Mouse (Mus musculus): Measurements from ENCODE around the gene Dach2. TPM values are rescaled to one million over a fixed set of nuclear protein-coding genes. Genes with fewer than 3 reads are reported as not detected.
"Not testable (repeated sequence)": the region's sequence is repeated elsewhere in the genome, so short reads cannot be mapped to it uniquely, and the experiment has no call there.

Dach2 gene
- polyA plus RNA-seq (2014; fragmentation: Nextera tagmentation; extraction: Ambion mirVana) = 9.0 and 10.9 TPM in 2 replicates

DNA sequence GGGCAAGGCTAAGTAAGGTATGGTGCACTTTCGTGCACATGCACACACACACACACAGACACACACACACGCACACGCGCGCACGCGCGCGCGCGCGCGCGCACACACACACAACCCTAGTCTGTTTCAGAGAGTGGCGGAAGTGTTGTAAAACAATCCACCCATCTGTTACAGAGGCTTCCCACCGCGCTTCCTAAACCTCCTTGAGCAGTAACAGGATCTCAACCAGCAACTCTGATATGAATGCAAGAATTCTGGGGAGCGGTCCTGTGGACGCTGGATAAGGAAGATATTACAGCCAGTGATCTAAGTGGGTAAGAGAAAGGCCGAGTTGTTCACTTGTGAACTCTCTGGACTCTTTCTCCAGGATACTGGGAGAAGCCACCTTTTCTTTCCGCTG lies at the start of gene Dach2:
Gene Dach2, plus strand, starts transcription at position 107 of the 400 bp plus-strand sequence.
- ATAC-seq (ENCODE audit: low FRiP score, low TSS enrichment) = peak; percentile 39; the same call in 1 of the 2 replicates
- WGBS = 37% methylated on average over 21 of the region's 21 CpGs

DNA sequence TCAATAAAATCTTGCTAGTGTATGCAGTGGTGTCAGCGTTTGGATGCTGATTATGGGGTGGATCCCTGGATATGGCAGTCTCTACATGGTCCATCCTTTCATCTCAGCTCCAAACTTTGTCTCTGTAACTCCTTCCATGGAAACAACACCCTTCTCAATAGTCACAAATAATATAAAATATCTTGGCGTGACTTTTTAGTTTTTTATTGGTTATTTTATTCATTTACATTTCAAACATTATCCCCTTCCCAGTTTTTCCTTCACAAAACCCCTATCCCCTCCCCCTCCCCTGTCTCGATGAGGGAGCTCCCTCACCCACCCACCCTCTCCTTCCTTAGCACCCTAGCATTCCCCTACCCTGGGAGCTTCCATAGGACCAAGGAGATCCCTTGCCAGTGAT lies 44.9 kb upstream of the Dach2 start:
- not testable (repeated sequence) for H3K4me2 ChIP-seq (ENCODE audit: low read length); H3K36me3 ChIP-seq (ENCODE audit: control insufficient read depth, insufficient read depth, low read length); H3K4me1 ChIP-seq (ENCODE audit: control insufficient read depth, insufficient read depth, low read length); H3K27me3 ChIP-seq (ENCODE audit: control insufficient read depth, insufficient read depth, low read length); ATAC-seq (ENCODE audit: low FRiP score, low TSS enrichment); H3K27ac ChIP-seq (replicated peaks; ENCODE audit: low read depth, low read length); H3K9ac ChIP-seq (replicated peaks; ENCODE audit: low read length); H3K4me3 ChIP-seq (replicated peaks; ENCODE audit: low read depth, low read length); H3K9me3 ChIP-seq (ENCODE audit: control insufficient read depth, low read length)
- WGBS = 82% methylated on average over 2 of the region's 3 CpGs
- peak; percentile 23 for DNase-seq

More for the DNA sequence above, at the start of gene Dach2:
- H3K27ac ChIP-seq (replicated peaks; ENCODE audit: low read depth, low read length) = no peak within 1 kb of the TSS
- no peaks in the 10 kb centered on the region for H3K9me3 ChIP-seq (ENCODE audit: control insufficient read depth, low read length)
- no peaks in the 10 kb centered on the region for H3K27me3 ChIP-seq (ENCODE audit: control insufficient read depth, insufficient read depth, low read length)
- peak within 1 kb of the TSS; percentile 62 for H3K4me2 ChIP-seq (ENCODE audit: low read length)
- no peaks in the 10 kb centered on the region for H3K36me3 ChIP-seq (ENCODE audit: control insufficient read depth, insufficient read depth, low read length)
- H3K4me3 ChIP-seq (replicated peaks; ENCODE audit: low read depth, low read length) = peak within 1 kb of the TSS; percentile 43
- H3K9ac ChIP-seq (replicated peaks; ENCODE audit: low read length) = peak within 1 kb of the TSS; percentile 26; the same call in 1 of the 2 replicates
- DNase-seq = peak; percentile 51
- H3K4me1 ChIP-seq (ENCODE audit: control insufficient read depth, insufficient read depth, low read length) = no peaks in the 10 kb centered on the region

DNA sequence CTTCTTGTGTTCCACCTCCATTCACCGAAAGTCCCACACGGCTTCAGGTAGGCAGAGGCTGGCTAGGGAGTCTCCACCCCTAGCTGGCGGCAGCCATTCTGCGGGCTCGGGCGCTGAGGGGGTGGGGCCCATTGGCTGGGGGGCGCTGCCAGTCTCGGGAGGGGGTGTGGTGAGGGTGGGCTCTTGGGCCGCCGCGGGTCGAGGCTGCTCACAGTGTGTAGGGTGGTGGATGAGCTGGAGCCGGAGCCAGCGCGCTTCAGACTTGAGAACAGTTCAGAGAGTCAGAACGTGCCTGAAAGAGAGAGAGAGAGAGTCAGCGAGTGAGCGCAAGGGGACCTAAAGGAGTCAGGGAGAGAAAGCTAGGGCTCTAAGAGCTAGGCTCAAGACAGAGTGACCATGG lies 721 bp downstream of the Dach2 start:
- H3K9ac ChIP-seq (replicated peaks; ENCODE audit: low read length) = peak overlapping the region; percentile 26; the same call in 1 of the 2 replicates
- peak overlapping the region; percentile 43 for H3K4me3 ChIP-seq (replicated peaks; ENCODE audit: low read depth, low read length)

DNA sequence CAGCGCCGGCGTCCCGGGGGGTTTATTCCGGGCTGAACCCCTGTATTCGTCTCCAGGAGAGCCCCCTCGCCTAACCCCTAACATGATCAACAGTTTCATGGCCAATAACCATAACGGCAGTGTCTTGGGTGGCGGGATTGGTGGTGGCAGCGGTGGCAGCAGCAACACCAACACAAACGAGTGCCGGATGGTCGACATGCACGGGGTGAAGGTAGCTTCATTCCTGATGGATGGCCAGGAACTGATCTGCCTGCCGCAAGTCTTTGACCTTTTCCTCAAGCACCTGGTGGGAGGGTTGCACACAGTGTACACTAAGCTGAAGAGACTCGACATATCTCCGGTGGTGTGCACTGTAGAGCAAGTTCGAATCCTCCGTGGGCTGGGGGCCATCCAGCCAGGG lies 1.2 kb downstream of the Dach2 start:
- H3K4me1 ChIP-seq (ENCODE audit: control insufficient read depth, insufficient read depth, low read length) = no peaks in the 10 kb centered on the region
- peak; percentile 5 for DNase-seq
- H3K4me2 ChIP-seq (ENCODE audit: low read length) = peak overlapping the region; percentile 62
- H3K27me3 ChIP-seq (ENCODE audit: control insufficient read depth, insufficient read depth, low read length) = no peaks in the 10 kb centered on the region
- peak overlapping the region; percentile 26; the same call in 1 of the 2 replicates for H3K9ac ChIP-seq (replicated peaks; ENCODE audit: low read length)
- ATAC-seq (ENCODE audit: low FRiP score, low TSS enrichment) = no peak; the same call in 1 of the 2 replicates
- no peaks in the 10 kb centered on the region for H3K36me3 ChIP-seq (ENCODE audit: control insufficient read depth, insufficient read depth, low read length)
- no peaks in the 10 kb centered on the region for H3K9me3 ChIP-seq (ENCODE audit: control insufficient read depth, low read length)
- 19% methylated on average over 19 of the region's 19 CpGs for WGBS
- H3K27ac ChIP-seq (replicated peaks; ENCODE audit: low read depth, low read length) = no peak overlapping the region
- peak overlapping the region; percentile 43 for H3K4me3 ChIP-seq (replicated peaks; ENCODE audit: low read depth, low read length)

More for the DNA sequence above, 721 bp downstream of the Dach2 start:
- Histone ChIP-seq H3K27me3 (ENCODE audit: control insufficient read depth, insufficient read depth, low read length) (no peaks in the 10 kb centered on the region), H3K27ac (replicated peaks; ENCODE audit: low read depth, low read length) (no peak overlapping the region), H3K36me3 (ENCODE audit: control insufficient read depth, insufficient read depth, low read length) (no peaks in the 10 kb centered on the region), H3K4me1 (ENCODE audit: control insufficient read depth, insufficient read depth, low read length) (no peaks in the 10 kb centered on the region), H3K4me2 (ENCODE audit: low read length) (peak overlapping the region; percentile 62), H3K9me3 (ENCODE audit: control insufficient read depth, low read length) (no peaks in the 10 kb centered on the region)
- WGBS = 23% methylated on average over 18 of the region's 18 CpGs
- ATAC-seq (ENCODE audit: low FRiP score, low TSS enrichment) (peak; percentile 96), DNase-seq (peak; percentile 80)

DNA sequence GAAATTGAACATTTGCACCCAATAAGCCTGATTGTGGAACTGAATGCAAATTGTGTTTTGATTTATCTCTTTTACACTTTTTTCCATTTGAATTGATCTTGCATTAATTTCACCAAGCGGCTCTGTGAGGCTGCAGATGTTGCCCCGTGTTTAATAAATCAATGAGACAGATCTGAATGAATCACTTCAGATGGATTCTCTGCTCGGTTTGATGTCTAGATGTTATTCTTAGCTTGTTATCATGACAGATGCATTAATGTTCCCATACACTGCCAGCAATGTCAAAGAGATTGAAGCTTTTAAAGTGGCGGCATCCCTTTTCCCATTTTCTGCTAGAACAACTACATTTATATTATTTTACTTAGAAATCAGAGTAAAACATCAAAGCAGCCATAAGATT lies 7.0 kb downstream of the Dach2 start:
- Histone ChIP-seq H3K4me2 (ENCODE audit: low read length) (peak overlapping the region; percentile 21; the same call in 1 of the 2 replicates), H3K27me3 (ENCODE audit: control insufficient read depth, insufficient read depth, low read length) (no peaks in the 10 kb centered on the region), H3K9ac (replicated peaks; ENCODE audit: low read length) (no peak overlapping the region), H3K4me3 (replicated peaks; ENCODE audit: low read depth, low read length) (no peak overlapping the region), H3K4me1 (ENCODE audit: control insufficient read depth, insufficient read depth, low read length) (no peaks in the 10 kb centered on the region), H3K27ac (replicated peaks; ENCODE audit: low read depth, low read length) (no peak overlapping the region), H3K9me3 (ENCODE audit: control insufficient read depth, low read length) (no peaks in the 10 kb centered on the region), H3K36me3 (ENCODE audit: control insufficient read depth, insufficient read depth, low read length) (no peaks in the 10 kb centered on the region)
- peak; percentile 20 for DNase-seq
- WGBS = 34% methylated on average over 4 of the region's 4 CpGs
- ATAC-seq (ENCODE audit: low FRiP score, low TSS enrichment) = no peak

DNA sequence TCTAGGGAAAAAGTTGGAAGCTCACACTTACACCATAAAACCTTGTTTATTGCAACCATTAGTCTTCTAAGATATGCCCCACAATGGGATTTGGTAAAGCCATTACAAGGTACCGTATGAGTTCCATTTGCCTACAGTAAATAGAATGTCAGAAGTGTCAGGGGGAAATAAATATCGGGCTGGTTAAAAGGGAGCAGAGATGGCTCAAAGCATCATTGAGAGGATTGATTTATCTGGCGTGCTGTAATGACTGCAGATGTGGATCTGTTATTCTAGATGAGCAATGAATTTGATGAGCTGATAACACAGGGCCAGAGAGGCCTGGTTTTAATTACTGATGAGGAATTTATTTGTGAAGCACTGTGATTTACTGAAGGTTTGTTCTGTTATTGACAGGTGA lies 40.8 kb downstream of the Dach2 start:
- Histone ChIP-seq H3K4me3 (replicated peaks; ENCODE audit: low read depth, low read length) (no peak overlapping the region), H3K36me3 (ENCODE audit: control insufficient read depth, insufficient read depth, low read length) (no peaks in the 10 kb centered on the region), H3K27me3 (ENCODE audit: control insufficient read depth, insufficient read depth, low read length) (no peaks in the 10 kb centered on the region), H3K9ac (replicated peaks; ENCODE audit: low read length) (no peak overlapping the region), H3K27ac (replicated peaks; ENCODE audit: low read depth, low read length) (no peak overlapping the region), H3K9me3 (ENCODE audit: control insufficient read depth, low read length) (no peaks in the 10 kb centered on the region), H3K4me2 (ENCODE audit: low read length) (no peak overlapping the region), H3K4me1 (ENCODE audit: control insufficient read depth, insufficient read depth, low read length) (no peaks in the 10 kb centered on the region)
- ATAC-seq (ENCODE audit: low FRiP score, low TSS enrichment) = no peak
- WGBS = 74% methylated on average over 3 of the region's 3 CpGs
- peak; percentile 0 for DNase-seq

DNA sequence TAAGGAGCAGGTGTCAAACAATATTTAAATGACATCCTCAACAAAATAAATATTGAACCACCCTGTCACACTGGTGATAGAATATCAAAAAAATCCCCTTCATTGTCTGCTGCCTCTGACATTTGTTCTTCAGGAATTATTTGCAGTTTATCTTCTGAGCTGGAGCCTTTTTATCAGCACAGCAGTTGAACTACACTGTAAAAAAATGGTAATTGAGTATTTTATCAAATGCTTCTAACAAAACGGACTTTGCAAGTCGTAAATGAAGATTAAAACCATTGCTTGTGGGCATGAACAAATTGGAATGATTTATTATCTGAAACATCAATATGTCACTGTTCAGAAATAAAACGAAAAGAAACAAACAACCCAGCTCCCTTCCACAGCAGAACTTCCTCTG lies 97.1 kb downstream of the Dach2 start:
- Histone ChIP-seq H3K4me2 (ENCODE audit: low read length) (no peak overlapping the region), H3K4me3 (replicated peaks; ENCODE audit: low read depth, low read length) (no peak overlapping the region), H3K4me1 (ENCODE audit: control insufficient read depth, insufficient read depth, low read length) (no peaks in the 10 kb centered on the region), H3K9ac (replicated peaks; ENCODE audit: low read length) (no peak overlapping the region), H3K36me3 (ENCODE audit: control insufficient read depth, insufficient read depth, low read length) (no peaks in the 10 kb centered on the region), H3K27ac (replicated peaks; ENCODE audit: low read depth, low read length) (no peak overlapping the region), H3K27me3 (ENCODE audit: control insufficient read depth, insufficient read depth, low read length) (no peaks in the 10 kb centered on the region), H3K9me3 (ENCODE audit: control insufficient read depth, low read length) (no peaks in the 10 kb centered on the region)
- ATAC-seq (ENCODE audit: low FRiP score, low TSS enrichment) = no peak
- DNase-seq = no peak
- WGBS = 51% methylated on average over 3 of the region's 3 CpGs

DNA sequence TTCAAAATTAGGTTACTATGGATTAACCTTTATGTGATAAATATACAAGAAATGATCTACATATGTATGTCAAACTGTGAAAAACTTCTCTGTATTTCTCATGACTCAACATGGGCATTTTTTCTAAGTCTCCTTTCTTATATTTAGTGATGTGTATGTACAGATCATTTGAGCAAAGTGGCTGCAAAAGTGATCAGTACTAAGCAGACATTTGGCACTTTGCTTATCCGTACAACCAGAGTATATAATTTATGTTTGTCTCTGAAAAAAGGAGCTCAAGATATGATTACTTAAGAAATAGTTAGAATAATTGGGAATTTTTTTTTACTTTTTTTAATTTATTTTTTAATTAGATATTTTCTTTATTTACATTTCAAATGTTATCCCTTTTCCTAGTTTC lies 111.4 kb downstream of the Dach2 start:
- ATAC-seq (ENCODE audit: low FRiP score, low TSS enrichment) = no peak

DNA sequence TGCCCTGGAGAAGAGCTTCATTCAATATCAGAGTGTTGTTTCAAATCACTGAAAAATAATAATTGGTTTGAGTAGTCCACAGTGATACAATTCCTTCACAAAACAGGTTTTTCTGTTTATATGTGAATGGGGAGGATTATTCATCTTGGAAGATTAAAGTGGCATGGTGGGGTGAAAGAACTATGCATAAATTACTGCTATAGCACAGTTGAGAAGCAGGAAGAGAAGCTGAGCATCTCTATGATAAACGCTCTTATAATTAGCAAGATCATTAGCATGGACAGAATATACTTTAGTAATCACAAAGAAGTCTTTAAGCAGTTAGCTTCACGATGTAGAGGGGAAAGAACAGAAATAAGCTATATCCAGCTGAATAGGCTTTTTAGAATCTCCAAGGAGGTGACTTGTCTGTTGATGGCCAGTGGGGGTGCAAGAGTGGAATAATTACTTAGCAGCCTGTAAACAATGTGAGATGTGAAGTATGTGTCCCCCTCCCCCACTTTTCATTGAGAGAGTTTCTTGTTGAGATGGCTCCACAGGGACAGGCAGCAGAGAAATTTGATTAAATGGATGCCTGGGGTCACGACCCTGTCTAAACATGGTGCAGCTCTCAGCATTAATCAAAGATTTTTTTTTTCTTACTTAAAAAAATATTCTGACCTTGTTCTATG lies 124.3 kb downstream of the Dach2 start:
- no peak overlapping the region for H3K27ac ChIP-seq (replicated peaks; ENCODE audit: low read depth, low read length)
- no peaks in the 10 kb centered on the region for H3K4me1 ChIP-seq (ENCODE audit: control insufficient read depth, insufficient read depth, low read length)
- H3K4me3 ChIP-seq (replicated peaks; ENCODE audit: low read depth, low read length) = no peak overlapping the region
- peak; percentile 11 for DNase-seq
- H3K27me3 ChIP-seq (ENCODE audit: control insufficient read depth, insufficient read depth, low read length) = no peaks in the 10 kb centered on the region
- H3K9me3 ChIP-seq (ENCODE audit: control insufficient read depth, low read length) = no peaks in the 10 kb centered on the region
- no peak overlapping the region for H3K9ac ChIP-seq (replicated peaks; ENCODE audit: low read length)
- H3K4me2 ChIP-seq (ENCODE audit: low read length) = no peak overlapping the region
- no peak for ATAC-seq (ENCODE audit: low FRiP score, low TSS enrichment)
- WGBS = 36% methylated on average over 3 of the region's 3 CpGs
- no peaks in the 10 kb centered on the region for H3K36me3 ChIP-seq (ENCODE audit: control insufficient read depth, insufficient read depth, low read length)

More for the DNA sequence above, 111.4 kb downstream of the Dach2 start:
- Histone ChIP-seq H3K36me3 (ENCODE audit: control insufficient read depth, insufficient read depth, low read length) (no peaks in the 10 kb centered on the region), H3K27me3 (ENCODE audit: control insufficient read depth, insufficient read depth, low read length) (no peaks in the 10 kb centered on the region), H3K9me3 (ENCODE audit: control insufficient read depth, low read length) (no peaks in the 10 kb centered on the region), H3K4me3 (replicated peaks; ENCODE audit: low read depth, low read length) (no peak overlapping the region), H3K27ac (replicated peaks; ENCODE audit: low read depth, low read length) (no peak overlapping the region), H3K4me1 (ENCODE audit: control insufficient read depth, insufficient read depth, low read length) (no peaks in the 10 kb centered on the region), H3K4me2 (ENCODE audit: low read length) (no peak overlapping the region), H3K9ac (replicated peaks; ENCODE audit: low read length) (no peak overlapping the region)
- DNase-seq = no peak
- 91% methylated on average over 1 of the region's 1 CpGs for WGBS
